22 mouse cellular contexts compared by ENCODE assay signal in genomic region chr5:139403692-139404260, GRCm38 (mm10). TPM values are rescaled to one million over a fixed set of nuclear protein-coding genes. Genes with fewer than 3 reads are reported as not detected.
DNase-seq lines count a peak whose midpoint lies in the region; ATAC-seq lines count a peak whose summit lies in the region.
"Had no signal": no experiment of that assay in that cellular context is flagged by ENCODE, and none has a peak within 500 bp of the region (broad histone marks: within the 10 kb centered on the region; RNA-seq: fewer than 3 reads in every experiment).

No protein-coding gene starts in this region.

- H3K36me3 ChIP-seq in midbrain, embryonic 10.5 days, result no peaks in the 10 kb centered on the region
- no peaks in the 10 kb centered on the region for H3K36me3 ChIP-seq in midbrain, embryonic 15.5 days (replicated peaks)
- 0 out of 2 replicates have a peak, but pooled peaks cover 3% of the 10 kb centered on the region for H3K36me3 ChIP-seq in embryonic facial prominence, embryonic 10.5 days (replicated peaks)
- H3K36me3 ChIP-seq in liver, embryonic 15.5 days (replicated peaks), result no peaks in the 10 kb centered on the region
- H3K36me3 ChIP-seq: forebrain, embryonic 12.5 days; heart, embryonic 15.5 days; neural tube, embryonic 12.5 days had no signal

- no peak for DNase-seq in midbrain, embryonic 10.5 days (ENCODE audit: low spot score)
- no peak for DNase-seq in embryonic facial prominence, embryonic 10.5 days (ENCODE audit: low spot score)
- no peak for DNase-seq in kidney, postnatal 10 days
- no peak for DNase-seq in heart, postnatal 10 days
- DNase-seq: cerebellum, adult 8-10 months; layer of hippocampus, postnatal 36 days; left cerebral cortex, postnatal 4 days; thymus, postnatal 4 days had no signal

- intact Hi-C loops in heart, postnatal 10 days (cut with DNase I), result no loop called here

- no peak for ATAC-seq in midbrain, embryonic 15.5 days (replicated peaks)
- no peak for ATAC-seq in liver, embryonic 15.5 days (ENCODE audit: insufficient read depth)
- ATAC-seq in neutrophil, adult 5-6 weeks (ENCODE audit: extremely low read depth, insufficient number of reproducible peaks, low FRiP score, poor library complexity, severe bottlenecking), result peak; percentile 21; the same call in 1 of the 2 replicates
- ATAC-seq: CD4-positive, CD25-positive, alpha-beta regulatory T cell, adult 4 months had no signal

- H3K27me3 ChIP-seq in midbrain, embryonic 10.5 days (ENCODE audit: low read depth, poor library complexity, severe bottlenecking), result no peaks in the 10 kb centered on the region
- no peaks in the 10 kb centered on the region for H3K27me3 ChIP-seq in midbrain, embryonic 15.5 days (replicated peaks)
- H3K27me3 ChIP-seq in embryonic facial prominence, embryonic 10.5 days (replicated peaks; ENCODE audit: low read depth, poor library complexity, severe bottlenecking), result no peaks in the 10 kb centered on the region
- no peaks in the 10 kb centered on the region for H3K27me3 ChIP-seq in liver, embryonic 15.5 days
- H3K27me3 ChIP-seq: forebrain, embryonic 12.5 days; heart, embryonic 15.5 days; neural tube, embryonic 12.5 days had no signal

- H3K4me1 ChIP-seq in midbrain, embryonic 10.5 days, result peaks cover 27% of the 10 kb centered on the region
- H3K4me1 ChIP-seq in midbrain, embryonic 15.5 days, result peaks cover 4% of the 10 kb centered on the region; the same call in 1 of the 2 replicates
- peaks cover 41% of the 10 kb centered on the region for H3K4me1 ChIP-seq in embryonic facial prominence, embryonic 10.5 days
- H3K4me1 ChIP-seq in liver, embryonic 15.5 days (replicated peaks), result peaks cover 37% of the 10 kb centered on the region

- no peaks in the 10 kb centered on the region for H3K9me3 ChIP-seq in midbrain, embryonic 10.5 days (replicated peaks)
- no peaks in the 10 kb centered on the region for H3K9me3 ChIP-seq in midbrain, embryonic 15.5 days
- no peaks in the 10 kb centered on the region for H3K9me3 ChIP-seq in embryonic facial prominence, embryonic 10.5 days
- no peaks in the 10 kb centered on the region for H3K9me3 ChIP-seq in liver, embryonic 15.5 days (replicated peaks)
- H3K9me3 ChIP-seq: forebrain, embryonic 12.5 days; G1E; heart, embryonic 15.5 days; neural tube, embryonic 12.5 days had no signal

- H3K4me2 ChIP-seq in midbrain, embryonic 15.5 days, result no peak overlapping the region
- peak overlapping the region; percentile 39 for H3K4me2 ChIP-seq in liver, embryonic 15.5 days
- H3K4me2 ChIP-seq: forebrain, embryonic 12.5 days; heart, embryonic 15.5 days; neural tube, embryonic 12.5 days had no signal

- H3K4me3 ChIP-seq in midbrain, embryonic 10.5 days, result no peak overlapping the region
- H3K4me3 ChIP-seq in midbrain, embryonic 15.5 days, result no peak overlapping the region
- no peak overlapping the region for H3K4me3 ChIP-seq in embryonic facial prominence, embryonic 10.5 days
- H3K4me3 ChIP-seq in liver, embryonic 15.5 days (replicated peaks), result no peak overlapping the region
- H3K4me3 ChIP-seq: forebrain, embryonic 12.5 days; heart, embryonic 15.5 days; neural tube, embryonic 12.5 days had no signal

- H3K27ac ChIP-seq in midbrain, embryonic 10.5 days (replicated peaks), result 0 out of 2 replicates have a peak overlapping the region, but pooled peaks have one; percentile 35
- H3K27ac ChIP-seq in midbrain, embryonic 15.5 days, result no peak overlapping the region
- 0 out of 2 replicates have a peak overlapping the region, but pooled peaks have one; percentile 61 for H3K27ac ChIP-seq in embryonic facial prominence, embryonic 10.5 days (replicated peaks)
- H3K27ac ChIP-seq in liver, embryonic 15.5 days (replicated peaks), result peak overlapping the region; percentile 74
- H3K27ac ChIP-seq: forebrain, embryonic 12.5 days; heart, embryonic 15.5 days; neural tube, embryonic 12.5 days had no signal

- WGBS in midbrain, embryonic 10.5 days, result 92% methylated on average over 8 of the region's 8 CpGs
- 89% methylated on average over 8 of the region's 8 CpGs for WGBS in midbrain, embryonic 15.5 days
- 79% methylated on average over 8 of the region's 8 CpGs for WGBS in embryonic facial prominence, embryonic 10.5 days
- 44% methylated on average over 8 of the region's 8 CpGs for WGBS in liver, embryonic 15.5 days (ENCODE audit: insufficient replicate concordance)

- H3K9ac ChIP-seq in midbrain, embryonic 15.5 days, result no peak overlapping the region
- H3K9ac ChIP-seq in liver, embryonic 15.5 days, result no peak overlapping the region
- H3K9ac ChIP-seq: forebrain, embryonic 12.5 days; heart, embryonic 15.5 days; liver, embryonic 14.5 days; neural tube, embryonic 12.5 days had no signal

RNA-seq across cellular contexts. Expression of gene C130050O18Rik, which starts 1.3 kb away (rescaled TPM):
- 0.32 and 0.39 TPM in 2 replicates for polyA plus RNA-seq in midbrain, embryonic 10.5 days (2016; fragmentation: Nextera tagmentation; extraction: Ambion mirVana)
- 0.18 and 0.33 TPM in 2 replicates for polyA plus RNA-seq in midbrain, embryonic 15.5 days (2015; fragmentation: Nextera tagmentation; extraction: Ambion mirVana)
- polyA plus RNA-seq in embryonic facial prominence, embryonic 10.5 days (2016; fragmentation: Nextera tagmentation; extraction: Ambion mirVana), result 0.16 and 0.26 TPM in 2 replicates
- 1.9 and 2.4 TPM in 2 replicates for polyA plus RNA-seq in liver, embryonic 15.5 days (2015; fragmentation: Nextera tagmentation; extraction: Ambion mirVana)
- 40.3 and 41.1 TPM in 2 replicates for total RNA-seq in neutrophil, adult 5-6 weeks (2017)
- total RNA-seq in heart, postnatal 10 days (2021), result under 1 TPM; 0.74 to 0.93 TPM
- total RNA-seq: left cerebral cortex, postnatal 4 days; midbrain, postnatal 0 days had no signal
- polyA plus RNA-seq: CD4-positive, CD25-positive, alpha-beta regulatory T cell, adult 4 months; midbrain, postnatal 0 days had no signal

RNA-seq across cellular contexts. Expression of gene Gper1, which starts 19.2 kb away (rescaled TPM):
- 0.77 and 2.5 TPM in 2 replicates for polyA plus RNA-seq in midbrain, embryonic 10.5 days (2016; fragmentation: Nextera tagmentation; extraction: Ambion mirVana)
- polyA plus RNA-seq in midbrain, embryonic 15.5 days (2015; fragmentation: Nextera tagmentation; extraction: Ambion mirVana), result 8.2 and 9.5 TPM in 2 replicates
- polyA plus RNA-seq in embryonic facial prominence, embryonic 10.5 days (2016; fragmentation: Nextera tagmentation; extraction: Ambion mirVana), result 0.33 and 0.46 TPM in 2 replicates
- polyA plus RNA-seq in liver, embryonic 15.5 days (2015; fragmentation: Nextera tagmentation; extraction: Ambion mirVana), result 0.10 and 0.14 TPM in 2 replicates
- total RNA-seq in neutrophil, adult 5-6 weeks (2017), result 0.12 and 0.98 TPM in 2 replicates
- 1 to 10 TPM; 2.5 to 2.6 TPM for total RNA-seq in heart, postnatal 10 days (2021)
- total RNA-seq: G1E had no signal
- polyA plus RNA-seq: CD4-positive, CD25-positive, alpha-beta regulatory T cell, adult 4 months; G1E had no signal

RNA-seq across cellular contexts. Expression of gene Gpr146, which starts 26.3 kb away (rescaled TPM):
- polyA plus RNA-seq in midbrain, embryonic 10.5 days (2016; fragmentation: Nextera tagmentation; extraction: Ambion mirVana), result 1.7 and 2.0 TPM in 2 replicates
- polyA plus RNA-seq in midbrain, embryonic 15.5 days (2015; fragmentation: Nextera tagmentation; extraction: Ambion mirVana), result 2.5 and 2.7 TPM in 2 replicates
- polyA plus RNA-seq in embryonic facial prominence, embryonic 10.5 days (2016; fragmentation: Nextera tagmentation; extraction: Ambion mirVana), result 1.7 and 2.5 TPM in 2 replicates
- polyA plus RNA-seq in liver, embryonic 15.5 days (2015; fragmentation: Nextera tagmentation; extraction: Ambion mirVana), result 25.0 and 26.4 TPM in 2 replicates
- 44.6 and 45.5 TPM in 2 replicates for total RNA-seq in neutrophil, adult 5-6 weeks (2017)
- 10 to 100 TPM; 33.7 to 37.2 TPM for total RNA-seq in heart, postnatal 10 days (2021)

RNA-seq across cellular contexts. Expression of gene Cyp2w1, which starts 51.4 kb away (rescaled TPM):
- not detected in 2 replicates for polyA plus RNA-seq in midbrain, embryonic 10.5 days (2016; fragmentation: Nextera tagmentation; extraction: Ambion mirVana)
- 0.46 TPM in 1 of 2 replicates, not detected in the other for polyA plus RNA-seq in midbrain, embryonic 15.5 days (2015; fragmentation: Nextera tagmentation; extraction: Ambion mirVana)
- polyA plus RNA-seq in embryonic facial prominence, embryonic 10.5 days (2016; fragmentation: Nextera tagmentation; extraction: Ambion mirVana), result not detected in 2 replicates
- polyA plus RNA-seq in liver, embryonic 15.5 days (2015; fragmentation: Nextera tagmentation; extraction: Ambion mirVana), result not detected in 2 replicates
- not detected in 2 replicates for total RNA-seq in neutrophil, adult 5-6 weeks (2017)
- total RNA-seq in heart, postnatal 10 days (2021), result not detected
- total RNA-seq: G1E; gastrocnemius, postnatal 4 days; layer of hippocampus, adult 18-20 months; layer of hippocampus, postnatal 36 days; left cerebral cortex, postnatal 4 days; midbrain, postnatal 0 days had no signal
- polyA plus RNA-seq: CD4-positive, CD25-positive, alpha-beta regulatory T cell, adult 4 months; G1E; heart, embryonic 15.5 days; hindbrain, embryonic 11.5 days; kidney, embryonic 14.5 days; midbrain, postnatal 0 days; neural tube, embryonic 12.5 days had no signal

RNA-seq across cellular contexts. Expression of gene Cox19, which starts 52.6 kb away (rescaled TPM):
- 123 and 134 TPM in 2 replicates for polyA plus RNA-seq in midbrain, embryonic 10.5 days (2016; fragmentation: Nextera tagmentation; extraction: Ambion mirVana)
- 106 and 108 TPM in 2 replicates for polyA plus RNA-seq in midbrain, embryonic 15.5 days (2015; fragmentation: Nextera tagmentation; extraction: Ambion mirVana)
- polyA plus RNA-seq in embryonic facial prominence, embryonic 10.5 days (2016; fragmentation: Nextera tagmentation; extraction: Ambion mirVana), result 116 and 122 TPM in 2 replicates
- 44.3 and 49.3 TPM in 2 replicates for polyA plus RNA-seq in liver, embryonic 15.5 days (2015; fragmentation: Nextera tagmentation; extraction: Ambion mirVana)
- total RNA-seq in neutrophil, adult 5-6 weeks (2017), result 14.4 and 17.2 TPM in 2 replicates
- 10 to 100 TPM; 88.8 to 96.4 TPM for total RNA-seq in heart, postnatal 10 days (2021)
